Mouse (Mus musculus) olfactory bulb, adult 2 months (tissue): ENCODE data around the gene Trmt2a. TPM values are rescaled to one million over a fixed set of nuclear protein-coding genes. Genes with fewer than 3 reads are reported as not detected.

ENCODE experiments used
- H3K27ac ChIP-seq: fragments of 200-500 bp; 2 replicates; pipeline ENCODE4 v1.5.1; 2012; ENCODE audit warnings: low read depth, low read length; ENCODE audit not compliant: insufficient read depth
- H3K4me1 ChIP-seq: fragments of 200-500 bp; 2 replicates; pipeline ENCODE4 v1.6.1; 2012; ENCODE audit warnings: low read length; ENCODE audit not compliant: control insufficient read depth, insufficient read depth
- H3K4me3 ChIP-seq: fragments of 200-500 bp; 2 replicates; pipeline ENCODE4 v1.5.1; 2012; ENCODE audit warnings: mild to moderate bottlenecking, low read depth, low read length, moderate library complexity; ENCODE audit not compliant: insufficient read depth
- CTCF ChIP-seq: fragments of 200-500 bp; IDR thresholded peaks from 2 replicates; pipeline ENCODE4 v1.5.1; 2012; ENCODE audit warnings: low read depth, mild to moderate bottlenecking, low read length, moderate library complexity; ENCODE audit not compliant: insufficient read depth
- POLR2A ChIP-seq: fragments of 200-500 bp; IDR thresholded peaks from 2 replicates; pipeline ENCODE4 v1.6.1; 2012; ENCODE audit warnings: mild to moderate bottlenecking, low read depth, low read length, moderate library complexity; ENCODE audit not compliant: insufficient read depth
- WGBS: fragments of 180-500 bp; shearing (Covaris S2); methylation state at CpG from one replicate; pipeline ENCODE4 v1.1.7; 2018; 5-methylcytosine and 5-hydroxymethylcytosine counted together
- polyA plus RNA-seq: library from polyadenylated mRNA; stranded (reverse); fragments of >200 nt; gene quantifications from 2 replicates; pipeline ENCODE4 v1.2.4, GENCODE M21; 2012; ENCODE audit warnings: low replicate concordance; ENCODE audit not compliant: missing spikeins, insufficient read depth, insufficient read length

Trmt2a gene
- polyA plus RNA-seq, 1 experiment = not detected

DNA sequence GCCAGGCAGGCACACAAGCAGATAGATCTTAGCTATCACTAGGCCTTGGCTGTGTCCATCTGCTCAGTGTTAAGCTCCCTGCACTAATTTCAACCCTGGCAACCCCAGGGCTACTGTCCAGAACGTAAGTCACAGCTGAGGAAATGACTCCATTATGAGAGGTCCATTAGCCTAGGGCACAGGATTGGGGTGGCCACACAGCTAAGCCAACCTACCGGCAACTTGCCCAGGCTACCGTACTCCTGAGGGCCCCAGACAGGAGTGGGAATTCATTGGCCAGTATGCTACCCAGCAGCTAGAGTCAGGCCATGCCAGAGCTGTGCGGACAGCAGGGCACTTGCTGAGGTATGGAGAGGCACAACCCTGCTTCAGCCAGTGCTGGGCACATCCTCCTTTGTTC lies 19.6 kb upstream of the Trmt2a start:
- TF ChIP-seq POLR2A = no peak
- peak overlapping the region; percentile 96 for H3K27ac ChIP-seq
- 73% methylated on average over 4 of the region's 4 CpGs for WGBS
- H3K4me3 ChIP-seq = no peak overlapping the region
- H3K4me1 ChIP-seq = peaks cover 63% of the 10 kb centered on the region

DNA sequence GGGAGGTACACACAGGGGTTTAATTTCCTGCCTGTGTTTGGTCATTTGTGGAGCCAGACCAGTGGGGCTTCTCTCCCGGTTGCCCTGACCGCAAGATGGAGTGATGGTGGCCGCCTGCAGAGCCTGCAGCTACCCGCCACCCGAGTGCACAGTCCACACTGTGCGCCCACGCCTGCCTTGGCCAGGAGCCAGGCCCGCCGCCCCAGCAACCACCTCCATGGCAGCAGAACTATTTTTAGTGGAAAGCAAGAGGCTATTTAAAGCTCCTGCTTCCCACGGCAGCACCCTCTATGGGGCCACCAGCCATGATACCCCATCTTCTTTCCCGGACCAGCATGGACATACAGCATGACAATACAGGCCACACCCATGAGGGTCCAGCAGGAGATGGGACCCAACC lies 18.9 kb upstream of the Trmt2a start:
- H3K4me1 ChIP-seq = peaks cover 57% of the 10 kb centered on the region
- TF ChIP-seq POLR2A (0 out of 2 replicates have a peak, but pooled peaks have one; percentile 19), CTCF (no peak)
- 4% methylated on average over 11 of the region's 11 CpGs for WGBS
- H3K4me3 ChIP-seq = peak overlapping the region; percentile 24
- peak overlapping the region; percentile 96 for H3K27ac ChIP-seq

DNA sequence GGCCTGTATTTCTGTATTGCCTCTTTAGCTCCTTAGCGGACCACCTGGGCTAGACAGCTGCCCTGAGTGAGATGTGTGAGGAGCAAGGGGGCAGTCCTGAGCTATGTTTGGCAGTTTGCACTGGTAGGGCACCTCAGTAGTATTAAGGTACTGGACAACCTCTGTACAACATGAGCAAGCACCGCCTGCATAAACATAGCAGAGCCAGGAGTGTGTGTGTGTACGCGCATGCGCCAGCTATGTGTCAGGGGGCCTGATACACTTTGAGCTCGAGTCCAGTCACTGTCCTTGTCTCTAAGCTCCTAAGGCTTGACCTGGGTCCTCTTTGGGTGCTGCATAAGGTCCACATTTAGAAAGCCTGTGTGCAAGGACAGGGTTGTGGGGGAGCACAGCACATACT lies 17.9 kb upstream of the Trmt2a start:
- TF ChIP-seq CTCF = no peak
- TF ChIP-seq POLR2A = no peak
- Histone ChIP-seq H3K27ac (peak overlapping the region; percentile 96), H3K4me3 (no peak overlapping the region), H3K4me1 (peaks cover 56% of the 10 kb centered on the region)
- WGBS = 65% methylated on average over 6 of the region's 6 CpGs

DNA sequence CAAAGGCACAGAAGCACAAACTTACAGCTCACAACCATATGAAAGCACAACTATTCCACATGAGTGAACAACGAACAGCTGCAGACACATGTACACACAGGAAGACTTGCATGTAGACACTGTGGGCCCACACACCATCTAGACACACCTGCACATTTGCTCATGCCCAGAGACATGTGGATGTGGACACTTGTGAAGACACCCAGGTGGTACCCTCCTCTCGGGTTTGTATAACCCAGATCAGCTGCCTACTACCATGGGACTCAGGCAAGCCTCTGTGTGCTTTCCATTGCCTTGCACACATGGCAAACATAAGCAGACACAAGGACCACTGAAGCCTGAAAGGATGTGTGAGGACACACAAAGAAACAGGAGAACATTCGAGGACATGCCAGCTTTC lies 17.4 kb upstream of the Trmt2a start:
- peak overlapping the region; percentile 96 for H3K27ac ChIP-seq
- TF ChIP-seq POLR2A = no peak
- no peak for TF ChIP-seq CTCF
- peaks cover 60% of the 10 kb centered on the region for H3K4me1 ChIP-seq
- no peak overlapping the region for H3K4me3 ChIP-seq
- WGBS = 45% methylated on average over 3 of the region's 3 CpGs

DNA sequence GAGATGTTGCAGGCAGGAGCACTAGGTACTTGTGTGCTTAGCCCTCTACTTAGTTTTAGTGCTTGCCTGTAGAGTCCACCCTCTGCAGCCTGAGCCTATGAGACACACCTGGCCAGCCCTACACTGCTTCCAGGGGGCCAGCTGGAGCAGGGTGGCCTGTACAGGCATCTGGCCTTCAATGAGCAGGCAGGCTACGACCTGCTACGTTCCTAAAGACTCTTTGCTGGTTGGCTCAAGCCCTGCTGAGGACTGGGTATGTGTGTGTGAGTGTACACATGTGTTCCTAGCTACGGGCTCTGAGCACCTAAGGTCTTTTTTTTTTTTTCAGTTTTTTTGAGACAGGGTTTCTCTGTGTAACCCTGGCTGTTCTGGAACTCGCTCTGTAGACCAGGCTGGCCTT lies 17.0 kb upstream of the Trmt2a start:
- TF ChIP-seq CTCF = no peak
- no peak for TF ChIP-seq POLR2A
- no peak overlapping the region for H3K4me3 ChIP-seq
- H3K4me1 ChIP-seq = peaks cover 63% of the 10 kb centered on the region
- 66% methylated on average over 4 of the region's 4 CpGs for WGBS
- peak overlapping the region; percentile 96 for H3K27ac ChIP-seq

DNA sequence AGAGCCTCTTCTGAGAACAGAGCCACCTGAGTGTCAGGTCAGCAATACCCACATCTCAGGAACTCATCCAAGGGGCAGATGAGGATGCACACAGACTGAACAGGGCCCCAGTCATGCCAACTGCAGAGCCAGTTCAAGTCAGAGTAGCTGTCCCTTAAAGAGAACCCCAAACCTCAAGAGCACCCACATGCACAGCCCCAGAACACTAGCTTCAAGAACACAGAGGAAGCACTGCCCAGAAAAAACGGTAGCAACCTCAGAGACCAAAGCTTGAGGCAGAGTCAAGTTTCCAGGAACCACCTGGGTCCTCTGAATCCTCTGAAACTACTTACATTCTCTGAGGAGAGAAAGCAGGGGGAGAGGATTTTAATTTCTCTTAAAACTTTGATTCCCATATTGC lies 15.0 kb upstream of the Trmt2a start:
- Histone ChIP-seq H3K4me1 (peaks cover 48% of the 10 kb centered on the region), H3K27ac (no peak overlapping the region), H3K4me3 (peak overlapping the region; percentile 15)
- TF ChIP-seq POLR2A (no peak), CTCF (no peak)
- 12% methylated on average over 1 of the region's 1 CpGs for whole genome bisulfite sequencing

DNA sequence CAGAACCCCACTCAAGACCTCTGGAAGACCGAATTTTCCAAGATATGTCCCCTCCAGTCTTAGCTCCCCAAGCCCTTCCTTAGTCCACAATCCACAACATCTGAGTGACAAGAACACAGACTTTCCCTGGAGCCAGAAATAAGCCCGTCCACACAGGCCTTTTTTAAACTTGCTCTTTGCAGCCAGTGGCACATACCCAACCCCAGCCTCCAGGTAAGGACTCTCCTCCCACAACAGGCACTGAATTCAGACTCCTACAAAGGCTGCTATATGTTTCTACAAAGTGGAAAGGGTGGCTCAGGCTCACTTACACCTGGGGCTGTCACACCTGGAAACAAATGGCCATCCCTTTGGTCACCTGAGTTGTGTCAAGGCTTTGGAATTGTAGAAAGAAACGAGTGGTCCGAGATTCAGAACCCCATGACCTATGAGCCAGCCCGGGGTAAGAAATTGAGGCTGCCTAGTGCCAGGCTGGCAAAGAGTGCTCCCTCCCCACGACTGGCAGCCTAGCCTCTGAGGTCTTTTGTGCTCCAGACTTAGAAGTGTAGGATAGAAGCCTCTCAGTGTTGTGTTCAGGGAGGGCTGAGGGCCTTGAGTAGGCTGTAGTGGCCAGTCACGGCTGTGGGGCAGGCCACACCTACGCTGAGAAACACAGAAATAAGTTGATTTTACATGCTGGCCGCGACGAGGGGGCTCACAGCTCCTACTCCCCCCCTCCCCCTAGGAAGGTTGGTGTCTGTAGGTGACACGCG lies 14.4 kb upstream of the Trmt2a start:
- WGBS = 4% methylated on average over 13 of the region's 13 CpGs
- Histone ChIP-seq H3K4me3 (peak overlapping the region; percentile 61), H3K27ac (peak overlapping the region; percentile 2), H3K4me1 (peaks cover 42% of the 10 kb centered on the region)
- TF ChIP-seq CTCF = no peak
- TF ChIP-seq POLR2A = no peak

DNA sequence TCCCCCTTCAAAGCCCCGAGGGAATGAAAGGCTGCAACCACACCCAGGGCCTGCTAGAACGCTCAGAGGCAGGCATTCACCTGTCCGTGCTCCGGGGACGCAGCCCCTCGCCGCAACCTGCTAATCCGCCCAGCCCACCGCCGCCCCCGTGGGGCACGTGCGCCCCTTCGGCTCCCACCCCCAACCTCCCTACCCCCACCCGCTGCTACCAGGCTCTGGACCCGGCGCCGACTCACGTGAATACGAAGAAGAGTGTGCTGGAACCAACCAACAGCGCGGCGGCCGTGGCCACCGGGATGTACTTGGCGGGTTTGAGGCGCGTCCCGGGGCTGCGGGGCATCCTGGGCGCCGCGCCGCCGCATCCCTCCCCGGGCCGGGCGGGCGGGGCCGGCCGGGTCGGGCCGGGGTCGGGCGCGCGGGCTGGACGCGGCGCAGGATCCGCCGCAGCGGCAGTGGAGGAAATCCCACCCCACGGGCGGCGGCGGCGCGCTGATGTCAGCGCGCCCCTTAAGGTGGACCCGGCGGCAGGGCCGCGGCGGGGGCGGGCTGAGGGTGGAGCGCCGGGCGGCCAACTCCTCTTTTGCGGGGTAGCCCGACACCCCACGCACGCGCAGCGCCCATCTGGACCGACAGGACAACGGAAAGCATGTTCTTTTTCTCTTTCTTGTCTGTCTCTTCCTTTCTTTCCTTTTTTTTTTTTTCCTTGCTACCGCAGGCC lies 13.6 kb upstream of the Trmt2a start, which contains the start of gene Zdhhc8:
Gene Zdhhc8 (minus strand): TSS at position 466 of the 718 bp plus-strand sequence.
- Histone ChIP-seq H3K4me3 (peak within 1 kb of the TSS; percentile 61), H3K27ac (peak within 1 kb of the TSS; percentile 94), H3K4me1 (peaks cover 35% of the 10 kb centered on the region)
- WGBS = under 1% methylated on average over 79 of the region's 79 CpGs
- TF ChIP-seq POLR2A (peak; percentile 22; the same call in 1 of the 2 replicates), CTCF (no peak)

DNA sequence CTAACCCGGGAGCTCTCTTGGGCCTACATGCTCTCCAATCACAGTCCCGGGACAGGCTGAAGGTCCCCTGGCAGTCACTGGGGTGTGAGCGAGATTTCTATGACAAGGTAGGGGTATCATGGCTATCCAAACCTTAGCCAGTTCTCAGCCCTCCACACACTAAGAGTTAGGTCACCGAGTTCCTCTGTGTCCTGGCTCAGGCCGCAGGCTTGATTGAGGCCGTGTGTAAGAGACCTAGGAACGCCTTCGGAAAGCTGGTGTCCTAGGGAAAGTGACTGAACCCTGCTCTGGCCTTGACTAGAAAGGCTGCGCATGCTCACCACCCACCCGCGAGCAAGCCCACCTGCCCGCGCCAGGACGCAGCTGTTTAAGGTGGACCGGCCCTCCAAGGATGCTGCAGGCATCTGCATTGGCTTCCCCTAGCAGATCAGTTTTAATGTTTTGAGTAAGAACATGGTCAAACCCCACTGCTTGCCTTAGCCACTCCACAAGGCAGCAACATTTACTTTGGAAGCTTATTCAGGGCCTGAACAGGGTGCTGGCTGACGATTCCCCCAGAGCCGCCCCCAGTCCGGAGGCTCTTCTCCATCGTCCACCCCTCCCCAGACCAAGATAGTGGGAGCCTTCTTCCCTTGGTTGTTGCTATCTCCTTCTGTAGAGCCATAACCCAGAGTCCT lies 13.0 kb upstream of the Trmt2a start:
- Histone ChIP-seq H3K4me3 (peak overlapping the region; percentile 61), H3K4me1 (peaks cover 28% of the 10 kb centered on the region), H3K27ac (peak overlapping the region; percentile 94)
- 2% methylated on average over 19 of the region's 19 CpGs for WGBS
- peak; percentile 14; the same call in 1 of the 2 replicates for TF ChIP-seq POLR2A
- no peak for TF ChIP-seq CTCF
